Mouse (Mus musculus) 3134 (cell line): ENCODE measurements around the gene Stk38.
"Not testable (repeated sequence)": the region's sequence is repeated elsewhere in the genome, so short reads cannot be mapped to it uniquely, and the experiment has no call there.

Source experiments
- DNase-seq: peaks from one replicate; pipeline ENCODE4 v3.0.0-alpha.2; 2011; ENCODE audit warnings: low spot score; ENCODE audit not compliant: insufficient read length; ENCODE audit errors: extremely low read depth

Stk38 gene

GRCm38 (mm10) chr17:29041632-29042031 is 33.8 kb upstream of the Stk38 start:
- DNase-seq: not testable (repeated sequence)

- no peak for DNase-seq
Measured at GRCm38 (mm10) chr17:29039351-29039750, 31.6 kb upstream of the Stk38 start.

GRCm38 (mm10) chr17:29035506-29035905 is 27.7 kb upstream of the Stk38 start:
- no peak for DNase-seq

DNA sequence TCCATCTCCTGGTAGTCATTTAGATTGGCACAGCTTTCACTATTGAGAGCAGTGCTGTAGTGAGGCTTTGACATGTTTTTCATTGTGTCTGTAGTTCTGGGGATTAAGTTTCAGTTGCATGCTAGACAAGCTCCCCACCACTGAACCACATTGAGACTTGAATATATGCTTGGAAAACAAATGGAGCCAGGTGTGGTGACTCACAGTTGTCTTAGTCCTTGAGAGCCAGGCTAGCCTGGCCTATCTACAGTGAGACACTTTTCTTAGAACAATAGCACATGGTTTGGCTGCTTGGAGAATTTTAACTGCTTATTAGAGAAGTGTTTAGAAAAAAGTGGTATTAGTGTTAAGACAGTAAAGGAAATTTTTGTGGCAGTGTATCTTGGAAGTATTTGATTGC is 26.5 kb upstream of the Stk38 start:
- no peak for DNase-seq

GRCm38 (mm10) chr17:29033569-29034061 is 25.8 kb upstream of the Stk38 start:
- DNase-seq: no peak

DNA sequence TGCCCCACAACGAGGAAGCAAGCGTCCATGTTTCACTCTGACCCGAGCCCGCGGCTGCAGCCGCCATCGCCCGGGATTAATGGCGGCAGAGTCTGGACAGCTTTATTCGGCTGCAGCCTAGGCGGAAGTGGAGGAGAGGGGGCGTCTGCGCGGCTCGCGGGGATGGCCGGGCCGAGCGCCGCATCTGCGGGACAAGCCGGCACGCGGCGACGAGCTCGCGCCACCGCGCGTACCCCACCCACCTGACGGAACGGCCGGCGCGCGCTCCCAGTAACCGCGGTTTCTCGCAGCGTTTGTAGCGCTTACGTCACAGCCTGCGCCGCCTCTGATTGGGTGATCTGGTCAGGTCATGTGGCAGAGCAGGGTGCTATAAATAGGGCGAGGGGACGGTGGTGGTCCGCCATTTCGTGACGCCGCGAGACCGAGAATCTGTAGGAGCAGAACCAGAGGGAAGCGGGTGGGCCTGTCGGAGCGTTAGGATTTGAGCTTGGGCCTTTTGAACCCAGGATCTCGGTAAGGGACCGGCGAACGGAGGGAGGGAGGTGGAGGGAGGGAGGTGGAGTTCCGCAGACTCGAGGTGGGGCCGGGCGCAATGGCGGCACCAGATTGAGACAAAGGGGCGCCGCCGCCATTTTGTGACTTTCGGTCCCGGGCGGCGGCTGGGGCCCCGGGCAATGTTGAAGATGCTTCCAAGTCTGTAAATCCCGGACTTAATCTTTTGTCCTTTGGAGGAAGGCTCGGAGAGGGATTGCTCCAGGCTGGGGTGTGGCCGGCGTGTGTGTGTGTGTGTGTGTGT is 24.7 kb upstream of the Stk38 start, which contains the start of gene Srsf3:
Srsf3 (plus strand) TSS at position 355 of the 796 bp plus-strand sequence.
- peak; percentile 98 for DNase-seq

DNA sequence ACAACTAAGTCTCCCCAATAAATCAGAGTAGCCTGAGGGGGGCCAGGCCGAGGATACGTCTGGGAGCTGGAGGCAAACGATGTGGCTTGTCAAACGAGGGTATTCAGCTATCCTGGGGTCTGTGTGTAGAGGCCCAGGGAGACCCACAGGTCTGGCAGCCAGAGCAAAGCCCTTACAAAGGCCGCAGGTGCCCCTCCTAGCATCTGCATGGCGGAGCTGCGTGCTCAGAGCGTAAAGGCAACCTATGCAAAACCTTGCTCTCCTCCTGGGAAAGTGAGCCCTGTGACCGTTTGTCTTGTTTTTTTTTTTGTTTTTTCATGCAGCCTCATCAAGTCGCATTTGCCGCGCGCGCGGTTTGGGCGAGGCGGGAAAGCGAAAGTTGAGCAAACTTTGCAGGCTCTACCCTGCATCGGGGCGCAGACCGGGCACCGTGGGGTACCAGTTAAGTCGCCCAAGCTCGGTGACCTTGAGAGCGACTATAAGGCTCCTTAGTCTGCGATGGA is 24.0 kb upstream of the Stk38 start:
- DNase-seq: no peak

DNA sequence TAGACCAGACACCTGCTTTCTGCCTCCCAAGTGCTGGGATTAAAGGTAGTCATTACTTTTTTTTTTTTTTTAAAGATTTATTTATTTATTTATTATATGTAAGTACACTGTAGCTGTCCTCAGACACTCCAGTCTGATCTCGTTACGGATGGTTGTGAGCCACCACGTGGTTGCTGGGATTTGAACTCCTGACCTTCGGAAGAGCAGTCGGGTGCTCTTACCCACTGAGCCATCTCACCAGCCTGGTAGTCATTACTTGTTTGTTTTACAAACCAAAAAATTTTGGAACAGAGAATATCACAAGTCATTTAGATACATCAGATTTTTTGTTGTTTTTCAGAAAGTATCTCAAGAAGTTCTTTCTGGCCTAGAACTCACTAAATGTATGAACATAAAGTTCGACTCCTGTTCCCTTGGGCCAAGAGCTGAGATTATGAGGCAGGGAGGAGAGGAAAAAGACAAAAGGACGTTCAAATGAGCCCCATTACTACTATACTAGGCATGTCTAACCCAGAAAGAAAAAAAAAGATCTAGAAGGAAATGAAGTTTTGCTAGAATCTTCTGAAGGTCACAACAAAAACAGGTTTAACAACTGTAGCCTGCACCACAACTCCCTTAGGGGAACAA is 23.4 kb upstream of the Stk38 start:
- peak; percentile 38 for DNase-seq

GRCm38 (mm10) chr17:29030321-29031034 is 22.7 kb upstream of the Stk38 start:
- peak; percentile 56 for DNase-seq

- DNase-seq: no peak
Measured at GRCm38 (mm10) chr17:29026652-29027356, 19.0 kb upstream of the Stk38 start.

DNA sequence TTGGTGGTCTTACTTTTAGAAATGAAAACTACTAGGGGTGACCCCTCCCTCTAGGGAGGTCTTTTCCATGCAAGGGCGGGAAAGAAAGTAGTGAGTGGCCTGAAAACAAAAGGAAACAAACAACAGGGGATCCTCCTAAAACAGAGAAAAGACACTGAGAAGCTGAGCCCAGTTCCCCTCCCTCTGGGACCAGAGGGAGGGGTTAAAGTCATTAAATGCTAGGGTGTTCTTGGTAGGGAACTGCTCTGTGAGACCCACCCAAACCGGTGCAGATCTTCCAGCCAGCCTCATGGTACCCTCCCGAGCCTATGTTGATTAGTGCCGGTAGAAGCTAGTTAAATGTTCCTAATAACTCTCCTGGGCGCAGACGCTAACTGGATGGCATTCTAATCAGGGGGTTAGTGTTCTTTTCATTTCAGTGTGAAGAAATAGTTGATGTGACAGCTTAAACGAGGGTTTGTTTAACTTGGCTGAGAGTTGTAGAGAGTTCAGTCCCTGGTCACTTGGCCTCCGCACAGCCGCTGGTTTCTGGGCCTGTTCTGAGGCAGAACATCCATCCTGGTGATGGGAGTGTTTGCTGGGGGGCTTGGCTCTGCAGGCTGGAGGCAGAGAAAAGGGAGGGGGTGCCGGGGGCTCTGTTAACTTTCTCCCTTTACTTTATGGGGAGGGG is 17.2 kb upstream of the Stk38 start:
- no peak for DNase-seq

GRCm38 (mm10) chr17:29024047-29024892 is 16.5 kb upstream of the Stk38 start:
- DNase-seq: no peak

GRCm38 (mm10) chr17:29023346-29023745 is 15.6 kb upstream of the Stk38 start:
- DNase-seq: no peak

DNA sequence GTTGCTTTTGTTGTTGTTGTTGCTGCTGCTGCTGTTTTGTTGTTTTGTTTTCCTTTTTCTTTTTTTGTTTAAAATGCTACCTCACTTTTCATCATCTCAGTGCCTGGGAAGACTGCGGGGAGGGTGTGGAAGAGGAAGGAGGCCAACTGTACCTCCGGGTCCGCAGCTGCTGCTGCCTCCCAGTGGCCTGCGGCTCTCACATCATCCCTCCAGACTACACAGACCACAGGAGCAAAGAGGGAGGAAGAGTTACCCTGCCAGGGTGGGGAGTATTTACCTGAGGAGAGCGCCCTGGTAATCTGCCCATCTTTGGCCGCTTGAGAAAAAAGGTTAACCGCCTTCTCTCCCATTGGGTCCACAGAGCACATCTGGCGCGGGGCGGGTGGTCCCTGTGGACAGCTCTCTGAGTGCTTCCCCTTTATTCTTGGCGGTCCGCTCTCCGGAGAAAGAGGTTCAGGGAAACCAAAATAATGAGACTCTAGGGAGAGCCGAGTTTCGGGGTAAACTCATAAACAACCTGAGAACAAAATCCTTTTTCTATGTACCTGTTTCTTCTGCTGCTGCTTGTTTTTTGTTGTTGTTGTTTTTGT is 14.5 kb upstream of the Stk38 start:
- DNase-seq: no peak

DNA sequence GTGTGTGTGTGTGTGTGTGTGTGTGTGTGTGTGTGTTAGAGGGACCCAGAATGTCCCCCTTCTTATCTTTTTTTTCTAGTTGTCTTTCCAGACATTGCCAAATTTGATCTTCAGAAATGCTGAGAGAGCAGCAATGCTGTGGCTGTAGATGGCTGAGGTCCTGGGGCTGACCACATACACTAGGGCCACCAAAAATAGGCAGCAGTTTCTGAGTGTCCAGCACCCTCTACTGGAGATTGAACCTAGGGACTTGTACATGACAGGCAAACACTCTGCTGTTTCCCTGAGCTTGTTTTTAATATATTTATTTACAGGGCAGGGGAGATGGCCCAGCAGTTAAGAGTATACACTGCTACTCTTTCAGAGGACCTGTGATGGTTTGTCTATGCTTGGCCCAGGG is 12.6 kb upstream of the Stk38 start:
- DNase-seq: no peak

DNA sequence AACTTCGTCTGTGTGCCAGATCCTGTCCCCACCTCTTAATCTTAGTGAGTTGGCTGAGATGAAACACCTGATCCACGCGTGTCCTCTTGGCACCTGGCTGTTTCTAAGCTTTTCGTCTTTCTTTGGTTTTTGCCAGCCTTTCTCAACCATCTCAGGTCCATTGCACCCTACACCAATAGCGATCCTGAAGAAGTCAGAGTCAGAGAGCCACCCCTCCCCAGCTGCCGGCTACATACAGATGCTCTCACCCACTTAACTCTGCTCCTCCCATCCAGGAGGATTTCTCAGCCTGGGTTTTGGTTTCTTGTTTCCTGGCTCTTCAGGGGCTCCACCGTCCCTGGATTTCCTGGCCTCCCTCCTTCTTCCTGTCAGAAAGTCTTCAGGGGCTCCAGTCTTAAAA is 11.6 kb upstream of the Stk38 start:
- DNase-seq: no peak

DNA sequence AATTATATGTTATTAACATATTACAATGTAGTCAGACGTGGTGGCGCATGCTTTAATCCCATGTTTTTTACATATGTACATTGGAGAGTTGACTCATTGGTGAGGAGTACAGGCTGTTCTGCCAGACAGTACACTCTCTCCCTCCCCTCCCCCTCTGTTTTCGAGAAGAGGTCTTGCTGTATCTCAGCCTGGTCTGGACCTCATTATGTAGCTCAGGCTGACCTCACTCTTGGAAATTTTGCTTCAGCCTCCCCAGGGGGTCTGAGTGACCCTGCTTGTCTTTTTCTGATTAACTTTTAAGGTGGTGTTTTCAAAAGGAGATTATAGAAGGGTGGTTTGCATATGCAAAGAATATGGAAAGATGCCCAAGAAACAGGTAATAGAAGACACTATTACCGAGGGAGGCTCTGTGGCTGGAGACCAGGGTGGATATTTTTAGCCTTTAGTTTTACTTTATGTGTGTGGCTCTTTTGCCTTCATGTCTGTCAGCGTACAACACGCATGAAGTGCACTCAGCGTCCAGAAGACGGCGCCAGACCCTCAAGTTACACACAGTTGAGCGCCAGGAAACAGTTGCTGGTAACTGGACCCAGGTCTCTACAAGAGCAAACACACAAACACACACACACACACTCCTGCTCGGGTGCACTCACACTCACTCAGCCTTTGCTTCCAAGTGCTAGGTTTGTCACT is 10.6 kb upstream of the Stk38 start:
- DNase-seq: peak; percentile 53

DNA sequence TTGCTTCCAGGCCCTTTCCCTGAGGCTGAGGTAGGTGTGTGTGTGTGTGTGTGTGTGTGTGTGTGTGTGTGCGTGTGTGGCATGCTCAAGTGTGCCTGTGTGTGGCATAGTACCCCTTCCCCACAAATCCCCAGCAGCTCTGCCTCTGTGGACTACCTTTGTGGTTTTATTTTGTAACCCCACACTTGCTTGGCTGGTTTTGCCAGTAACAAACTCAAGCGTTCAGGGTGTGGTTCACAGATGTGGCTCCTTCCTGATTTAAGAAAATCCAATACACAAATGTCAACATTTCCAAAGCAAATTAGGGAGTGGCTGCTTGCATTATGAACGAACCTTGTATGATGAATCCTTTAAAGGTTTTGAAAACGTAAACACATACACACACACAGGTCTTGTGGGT is 8.9 kb upstream of the Stk38 start:
- no peak for DNase-seq
